In the genomic region with DNA sequence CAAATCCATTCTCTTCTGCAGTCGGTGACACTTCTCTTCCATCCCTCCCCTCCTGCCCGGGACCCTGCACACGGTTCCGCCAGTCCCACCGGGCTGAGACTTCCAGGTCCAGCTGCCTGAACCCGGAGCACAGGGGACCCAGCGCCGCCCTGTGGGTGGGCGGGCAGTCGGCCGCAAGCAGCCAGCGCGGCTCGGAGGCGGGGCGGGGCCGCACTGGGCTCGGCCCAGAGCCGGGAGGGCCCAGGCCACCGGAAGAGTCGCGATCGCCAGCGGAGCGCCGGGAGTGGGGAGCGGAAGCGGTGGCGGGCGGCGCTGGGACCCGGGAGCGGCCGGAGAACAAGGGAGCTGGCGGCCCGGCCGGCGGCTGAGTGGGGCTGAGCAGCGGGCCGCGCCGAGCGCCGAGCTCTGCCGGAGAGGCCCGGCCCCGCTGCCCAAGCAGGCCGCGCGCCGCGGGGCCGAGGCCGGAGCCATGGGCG, we compare ENCODE assay signal across 8 mouse cellular contexts. TPM values are rescaled to one million over a fixed set of nuclear protein-coding genes. Genes with fewer than 3 reads are reported as not detected.
DNase-seq lines count a peak whose midpoint lies in the region; ATAC-seq lines count a peak whose summit lies in the region.

A gene (plus strand): TSS at position 257 of the 476 bp plus-strand sequence.

- H3K9me3 ChIP-seq in intestine, embryonic 15.5 days, result no peaks in the 10 kb centered on the region
- no peaks in the 10 kb centered on the region for H3K9me3 ChIP-seq in midbrain, embryonic 10.5 days (replicated peaks)

- peak within 1 kb of the TSS; percentile 90 for H3K27ac ChIP-seq in intestine, embryonic 15.5 days
- peak within 1 kb of the TSS; percentile 96 for H3K27ac ChIP-seq in midbrain, embryonic 10.5 days (replicated peaks)

- peak; percentile 97 for ATAC-seq in intestine, embryonic 15.5 days

- H3K36me3 ChIP-seq in intestine, embryonic 15.5 days, result peaks cover under 1% of the 10 kb centered on the region; the same call in 1 of the 2 replicates
- peaks cover 26% of the 10 kb centered on the region for H3K36me3 ChIP-seq in midbrain, embryonic 10.5 days

- no peaks in the 10 kb centered on the region for H3K27me3 ChIP-seq in intestine, embryonic 15.5 days (replicated peaks)
- H3K27me3 ChIP-seq in midbrain, embryonic 10.5 days (ENCODE audit: low read depth, poor library complexity, severe bottlenecking), result no peaks in the 10 kb centered on the region

- H3K4me3 ChIP-seq in intestine, embryonic 15.5 days (replicated peaks), result peak within 1 kb of the TSS; percentile 82
- peak within 1 kb of the TSS; percentile 84 for H3K4me3 ChIP-seq in midbrain, embryonic 10.5 days

- intact Hi-C loops in gastrocnemius, postnatal 36 days (cut with DNase I), result no loop called here
- intact Hi-C loops in left cerebral cortex, postnatal 36 days (cut with DNase I), result loop anchor here (2.0 to 5.0 kb wide), 2 partner anchors 18 to 136 kb away; a partner anchor contains a TSS

- H3K4me2 ChIP-seq in intestine, embryonic 15.5 days (replicated peaks), result peak within 1 kb of the TSS; percentile 72

- DNase-seq in adrenal gland, adult 8-10 months, result peak; percentile 88
- DNase-seq in embryo, embryonic 11.5 days (ENCODE audit: low read depth, low spot score), result peak; percentile 75
- DNase-seq in gastrocnemius, postnatal 36 days, result peak; percentile 84 to 89
- peak; percentile 86 to 90 for DNase-seq in left cerebral cortex, postnatal 36 days (ENCODE audit: low spot score in 2 of 2)
- DNase-seq in midbrain, embryonic 10.5 days (ENCODE audit: low spot score), result peak; percentile 91
- DNase-seq in right cerebral cortex, postnatal 36 days (ENCODE audit: low spot score in 2 of 2), result peak; percentile 79 to 84
- peak; percentile 91 to 92 for DNase-seq in urinary bladder, postnatal 4 days (ENCODE audit: low spot score in 2 of 2)

- WGBS in intestine, embryonic 15.5 days, result under 1% methylated on average over 55 of the region's 55 CpGs
- WGBS in midbrain, embryonic 10.5 days, result under 1% methylated on average over 55 of the region's 55 CpGs

- H3K9ac ChIP-seq in intestine, embryonic 15.5 days, result peak within 1 kb of the TSS; percentile 81

- peaks cover 4% of the 10 kb centered on the region for H3K4me1 ChIP-seq in intestine, embryonic 15.5 days (replicated peaks)
- peaks cover 32% of the 10 kb centered on the region for H3K4me1 ChIP-seq in midbrain, embryonic 10.5 days

RNA-seq across cellular contexts. Expression of the gene that starts here (rescaled TPM):
- total RNA-seq in adrenal gland, adult 8-10 months (2022), result 10 to 100 TPM; 34.1 to 55.2 (median 45.5) TPM
- 10 to 100 TPM; 27.8 to 28.8 TPM for total RNA-seq in gastrocnemius, postnatal 36 days (2021)
- 18.1 and 19.5 TPM in 2 replicates for polyA plus RNA-seq in intestine, embryonic 15.5 days (2015; fragmentation: Nextera tagmentation; extraction: Ambion mirVana)
- total RNA-seq in left cerebral cortex, postnatal 36 days (2021), result 10 to 100 TPM; 63.5 to 75.7 TPM
- polyA plus RNA-seq in midbrain, embryonic 10.5 days (2016; fragmentation: Nextera tagmentation; extraction: Ambion mirVana), result 28.5 and 37.5 TPM in 2 replicates

Comparison
In these comparisons a context has a peak if more than half of its experiments do, and no peak if none do; other contexts are left out.
1. Peak in every context shown above with its lines: DNase-seq, ATAC-seq, H3K4me3 ChIP-seq and H3K27ac ChIP-seq.